Mouse (Mus musculus): Measurements from ENCODE around the gene Prr11. TPM values are rescaled to one million over a fixed set of nuclear protein-coding genes. Genes with fewer than 3 reads are reported as not detected.
A peak's percentile ranks its signal among the peaks of the same experiment; 100 is the strongest.

The Prr11 gene
- under 1 TPM; 0.36 to 0.51 TPM for total RNA-seq (2021)
- long read RNA-seq, experiment 1, partial matches to known transcripts, result 0 of 24 reads
- long read RNA-seq, experiment 1, other reads (novel, unspliced or antisense), result 24 of 24 reads
- long read RNA-seq, experiment 2, partial matches to known transcripts, result 0 of 9 reads
- long read RNA-seq, experiment 2, other reads (novel, unspliced or antisense), result 9 of 9 reads

DNA sequence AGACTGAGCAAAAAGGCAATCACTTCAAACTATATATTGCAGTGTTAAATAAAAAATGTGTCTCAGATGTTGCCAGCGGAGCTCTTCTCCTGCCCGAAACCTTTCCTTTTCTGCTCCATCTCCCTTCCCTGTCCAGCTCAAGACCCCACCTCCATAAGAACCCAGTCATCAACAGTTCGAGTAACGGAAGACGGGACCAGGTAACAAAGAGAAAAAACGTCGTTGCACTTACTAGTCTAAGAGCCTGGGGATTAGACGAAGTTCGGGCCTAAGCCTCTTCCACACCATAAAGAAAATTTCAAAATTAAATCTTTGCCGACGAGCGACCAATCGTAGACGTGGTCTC is at the start of gene Prr11:
Prr11 (minus strand) TSS at position 300 of the 346 bp plus-strand sequence.
- no peak for DNase-seq

GRCm38 (mm10) chr11:87158012-87158411 is 49.5 kb upstream of the Prr11 start:
- no peak for DNase-seq

- DNase-seq, result no peak
Measured at GRCm38 (mm10) chr11:87136233-87136632, 27.7 kb upstream of the Prr11 start.

GRCm38 (mm10) chr11:87126824-87127816 is 18.6 kb upstream of the Prr11 start, which contains the start of gene Trim37:
Gene Trim37, plus strand, starts transcription at chr11:87127077.
- peak; percentile 90 for DNase-seq

DNA sequence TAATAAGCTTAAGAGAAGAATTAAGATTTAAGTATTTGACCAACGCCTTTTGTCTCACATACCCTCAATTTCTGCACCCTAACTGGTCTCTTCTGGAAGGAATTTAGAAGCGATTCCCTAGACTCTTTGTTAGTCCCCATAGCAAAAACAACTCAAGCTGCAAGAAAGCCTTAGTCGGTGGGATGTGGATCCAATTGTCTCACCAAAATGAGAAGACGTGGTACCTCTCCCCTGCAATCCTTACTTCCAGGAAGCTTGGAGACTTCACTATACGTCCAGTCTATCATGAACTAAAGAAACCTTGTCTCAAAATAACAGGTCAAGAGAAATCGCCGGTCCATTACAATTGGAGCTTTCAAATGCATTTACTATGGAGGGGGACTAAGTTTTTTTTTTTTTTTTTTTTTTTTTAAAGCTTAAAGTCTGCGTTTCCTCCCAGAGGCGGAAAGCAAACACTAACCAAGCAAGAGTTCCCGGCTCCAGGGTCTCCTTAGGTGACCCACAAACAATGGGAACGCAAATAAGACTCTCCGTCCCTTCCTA is 17.8 kb upstream of the Prr11 start:
- DNase-seq, result no peak

- no peak for DNase-seq
Measured at GRCm38 (mm10) chr11:87125562-87125961, 17.1 kb upstream of the Prr11 start.

DNA sequence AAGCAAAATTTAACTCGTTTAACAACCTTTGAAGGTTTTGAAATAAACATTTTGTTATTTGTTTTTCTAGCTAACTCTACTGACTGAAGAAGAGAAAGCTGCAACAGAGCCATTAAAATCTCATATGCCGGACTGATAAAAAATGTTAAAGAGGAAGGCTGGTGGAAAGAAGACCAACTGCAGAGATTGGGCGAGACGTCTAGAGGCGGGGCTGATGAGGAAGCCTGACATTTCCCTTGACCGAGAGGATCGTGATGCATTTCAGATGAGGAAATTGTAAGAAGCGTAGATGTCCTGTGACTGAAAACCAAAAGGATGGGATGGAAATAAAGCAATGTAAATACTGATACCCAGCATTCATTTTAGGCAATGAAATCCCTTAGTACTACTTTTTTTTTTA is 13.4 kb upstream of the Prr11 start:
- no peak for DNase-seq

DNA sequence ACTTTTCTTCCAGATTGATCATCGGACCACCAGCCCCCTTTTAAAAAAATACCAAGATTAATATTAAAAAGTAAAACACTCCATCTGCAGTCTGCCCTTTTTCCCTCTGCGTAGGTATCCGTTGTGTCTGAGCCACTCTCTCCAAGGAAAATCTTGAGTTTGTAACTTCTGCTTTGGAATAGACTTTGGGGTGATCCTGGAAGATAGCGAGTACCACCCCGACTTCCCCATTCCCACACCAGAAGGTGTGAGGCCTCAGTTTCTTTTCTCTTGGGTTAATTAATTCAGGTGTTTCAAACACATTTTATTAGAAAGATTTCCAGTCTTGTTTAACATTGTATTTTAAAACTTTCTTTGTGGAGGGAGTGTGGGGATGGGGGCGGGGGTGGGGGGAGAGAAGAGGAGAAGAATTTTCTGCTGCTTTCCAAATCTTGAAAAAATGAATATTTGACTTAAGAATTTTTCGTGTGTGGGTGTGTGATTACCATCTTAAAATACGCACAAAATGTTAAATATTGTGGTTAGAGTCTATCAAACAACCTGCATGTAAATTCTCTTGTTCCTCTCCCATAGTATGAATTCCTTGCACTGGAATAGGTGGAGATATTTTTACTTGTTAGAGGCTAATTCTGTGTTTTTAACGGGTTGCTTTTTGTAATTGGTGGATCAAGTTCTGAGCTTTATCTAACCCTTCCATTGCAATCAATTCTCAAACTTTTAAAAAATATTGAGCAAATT is 1.8 kb upstream of the Prr11 start:
- DNase-seq, result no peak

- no peak for DNase-seq
Measured at GRCm38 (mm10) chr11:87109519-87110171, 1.1 kb upstream of the Prr11 start.

DNA sequence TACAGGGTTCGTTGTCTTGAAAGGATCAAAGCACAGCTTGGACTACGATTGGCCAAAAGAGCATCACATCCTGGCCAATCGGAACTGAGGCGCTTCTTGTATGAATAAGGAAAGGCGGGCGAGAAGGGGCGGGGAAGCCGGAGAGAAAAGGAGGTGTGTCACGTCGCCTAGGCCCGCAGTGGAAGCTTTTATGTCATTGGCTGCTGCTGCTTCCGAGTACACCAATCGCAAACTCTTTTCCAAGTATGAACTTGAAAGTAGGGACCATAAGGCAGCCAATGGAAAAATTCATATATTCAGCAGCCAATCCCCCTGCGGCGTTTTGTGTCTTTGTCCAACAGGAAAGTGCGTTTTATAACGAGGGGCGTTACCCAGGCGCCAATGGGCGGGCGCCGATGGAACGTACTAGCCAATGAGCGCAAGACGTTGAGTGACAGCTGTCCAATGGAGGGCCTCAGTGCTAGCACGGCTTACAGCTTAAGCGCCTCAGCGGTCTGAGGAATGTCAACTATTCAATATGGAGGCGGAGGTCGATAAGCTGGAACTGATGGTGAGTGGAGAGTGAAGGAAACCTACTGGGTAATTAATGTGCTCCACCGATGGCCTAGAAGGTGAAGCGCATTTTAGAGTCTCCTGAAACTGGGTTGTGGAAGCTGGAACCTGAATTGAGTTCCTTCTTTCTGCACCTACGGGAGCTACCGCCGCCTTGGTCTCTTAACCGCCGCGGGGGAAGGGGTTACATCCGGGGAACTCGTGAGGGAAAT is 429 bp upstream of the Prr11 start, which contains the start of gene Ska2:
Ska2 (plus strand) TSS at position 480 of the 764 bp plus-strand sequence.
- DNase-seq, result peak; percentile 98

DNA sequence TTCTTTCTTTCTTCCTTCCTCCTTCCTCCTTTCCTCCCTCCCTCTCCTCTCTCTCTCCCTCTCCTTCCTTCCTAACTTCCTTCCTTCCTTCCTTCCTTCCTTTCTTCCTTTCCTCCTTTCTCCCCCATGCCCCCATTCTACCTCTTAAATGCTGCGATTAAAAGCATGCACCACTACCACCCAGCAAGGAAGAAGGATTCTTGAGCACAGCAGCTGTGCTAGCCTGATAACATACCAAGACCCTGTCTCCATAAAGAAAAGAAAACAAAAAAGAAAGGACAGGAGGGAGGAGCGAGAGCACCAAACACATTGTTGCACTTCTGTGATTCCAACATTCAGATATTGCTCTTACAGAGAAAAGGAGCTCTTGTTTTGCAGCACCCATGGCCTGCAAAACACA is 21.4 kb downstream of the Prr11 start:
- no peak for DNase-seq

DNA sequence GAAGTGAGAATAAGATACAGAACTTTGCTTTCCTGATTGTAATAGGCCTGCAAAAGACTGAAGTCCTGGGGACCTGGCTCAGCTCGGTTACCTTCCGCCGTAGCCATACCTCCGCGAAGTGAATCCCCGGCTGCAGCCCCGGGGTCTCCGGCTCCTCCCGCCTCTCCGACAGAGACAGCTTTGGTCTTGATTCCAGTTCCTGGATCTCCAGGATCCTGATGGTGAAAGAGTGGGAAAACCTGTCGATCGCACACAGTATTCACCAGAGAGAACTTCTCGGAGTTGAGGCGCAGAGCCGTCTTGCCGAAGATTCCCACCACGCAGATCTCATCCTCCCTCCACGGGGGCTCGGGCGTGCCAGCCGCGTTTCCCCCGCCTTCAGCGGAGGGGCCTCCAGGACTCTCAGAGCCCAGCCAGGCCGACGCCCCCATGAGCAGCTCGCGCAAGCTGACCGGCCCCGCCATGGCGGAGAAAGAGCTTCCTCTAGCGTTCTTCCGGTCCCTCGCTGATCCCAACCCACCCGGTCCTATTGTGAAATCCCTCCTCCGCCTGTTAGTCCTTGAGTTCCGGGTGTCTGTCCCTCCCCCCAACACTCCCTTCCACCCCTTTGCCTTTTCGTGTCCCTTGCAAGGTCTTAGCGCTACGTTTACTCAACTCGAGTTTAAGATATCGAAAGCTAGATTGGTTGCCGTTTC is 22.1 kb downstream of the Prr11 start, which contains the start of gene Smg8:
Smg8 (minus strand) TSS at position 485 of the 695 bp plus-strand sequence.
- peak; percentile 74 for DNase-seq

DNA sequence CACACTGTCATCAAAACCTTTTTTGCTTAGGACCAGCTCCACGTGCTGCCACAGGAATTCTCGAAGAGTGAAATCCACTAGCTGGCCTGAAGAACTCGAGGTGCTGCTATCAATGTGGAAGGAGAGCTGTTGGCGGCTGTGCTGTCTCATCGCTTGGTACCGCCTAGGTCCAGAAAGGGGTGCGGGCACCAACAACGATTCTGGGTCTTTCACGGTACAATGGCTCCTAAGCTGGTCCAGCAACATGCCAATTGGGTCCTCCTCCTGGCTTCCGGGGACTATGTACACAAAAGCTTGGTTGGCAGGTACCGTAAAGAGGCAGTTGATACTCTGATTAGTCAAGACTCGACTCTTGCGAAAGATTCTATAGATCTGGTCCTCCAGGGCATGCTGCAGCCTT is 23.0 kb downstream of the Prr11 start:
- DNase-seq, result no peak

- no peak for DNase-seq
Measured at GRCm38 (mm10) chr11:87083712-87084111, 24.8 kb downstream of the Prr11 start.

DNA sequence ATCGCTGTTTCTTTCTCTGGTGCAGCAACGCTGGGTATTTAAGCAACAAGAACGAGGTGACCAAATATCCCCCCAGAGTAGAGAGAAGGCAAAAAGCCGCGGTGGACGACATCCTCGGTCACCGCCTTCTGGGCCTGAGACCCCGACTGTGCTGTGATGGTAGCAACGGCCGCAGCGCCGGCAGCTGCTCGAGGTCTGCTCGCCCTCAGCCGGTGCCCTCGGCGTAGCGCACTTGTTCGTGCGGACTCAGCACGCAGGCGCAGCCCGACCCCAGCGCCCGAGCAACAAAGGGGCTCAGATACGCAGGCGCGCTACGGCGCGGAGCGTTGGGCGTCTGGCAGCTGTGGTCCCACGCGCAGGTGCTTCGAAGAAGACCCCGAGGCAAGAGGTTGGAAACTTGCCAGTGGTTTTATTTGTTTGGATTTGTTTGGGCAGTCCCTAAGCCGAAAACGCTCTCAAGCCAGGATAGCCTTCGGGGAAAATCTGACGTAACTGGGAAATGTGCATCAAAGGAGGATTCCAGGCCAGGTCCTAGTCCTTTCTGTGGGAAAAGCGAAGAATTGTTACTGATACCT is 34.6 kb downstream of the Prr11 start, which contains the start of gene Gdpd1:
Gdpd1 (minus strand) TSS at position 197 of the 575 bp plus-strand sequence.
- peak; percentile 80 for DNase-seq

GRCm38 (mm10) chr11:87073343-87073865 is 35.1 kb downstream of the Prr11 start:
- DNase-seq, result peak; percentile 59

DNA sequence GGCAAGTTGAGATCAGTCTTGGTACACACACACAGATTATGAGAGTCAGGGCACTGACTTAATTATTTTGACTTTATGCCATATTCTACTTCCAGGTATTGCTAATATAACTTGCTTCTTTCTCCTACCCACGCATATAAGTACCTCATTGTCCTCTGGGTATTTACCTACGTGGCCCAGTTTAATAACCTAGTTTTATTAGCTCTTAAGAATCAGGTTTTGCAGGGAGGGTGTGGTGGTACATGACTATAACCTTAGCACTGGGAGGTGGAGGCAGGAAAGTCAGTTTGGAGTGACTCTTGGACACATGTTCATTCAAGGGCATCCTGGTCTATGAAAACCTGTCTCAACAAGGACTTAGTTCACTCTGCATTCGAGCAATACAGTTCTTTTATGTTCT is 46.4 kb downstream of the Prr11 start:
- DNase-seq, result no peak

- no peak for DNase-seq
Measured at GRCm38 (mm10) chr11:87060410-87060809, 48.1 kb downstream of the Prr11 start.

- no peak for DNase-seq
Measured at GRCm38 (mm10) chr11:87056286-87056685, 52.2 kb downstream of the Prr11 start.
